Mouse (Mus musculus): ENCODE measurements around the gene Uaca.

DNA sequence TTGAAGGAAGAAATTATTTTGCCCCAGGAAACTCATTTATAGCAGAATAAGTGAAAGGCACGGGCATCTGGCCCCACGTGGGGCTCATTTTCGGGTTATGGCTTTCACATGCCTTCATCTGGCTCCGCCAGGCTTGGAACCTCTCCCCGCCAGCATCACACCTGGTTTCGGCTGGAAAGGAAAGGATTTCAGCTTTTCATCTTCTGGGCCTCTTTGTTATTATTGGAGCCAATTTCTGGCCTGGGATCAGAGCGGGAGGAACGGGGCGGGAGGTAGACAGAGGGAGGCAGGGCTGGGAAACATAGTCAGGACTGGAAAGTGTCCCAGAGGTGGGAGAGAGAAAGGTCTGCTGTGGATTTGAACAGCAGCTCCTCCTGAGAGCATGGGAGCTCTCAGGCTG, 132.0 kb downstream of the Uaca start:
- no peak for TF ChIP-seq KAT2A (IDR thresholded peaks at IDR 0.05; ENCODE audit: insufficient replicate concordance, low read length)
- no peak for TF ChIP-seq CTCF (conservative IDR thresholded peaks at IDR 0.05 in 1 of 2, IDR thresholded peaks at IDR 0.05 in 1 of 2; ENCODE audit: low read depth in 2 of 2, low read length in 2 of 2)
